Mouse (Mus musculus): ENCODE data around the gene Scrn2. TPM values are rescaled to one million over a fixed set of nuclear protein-coding genes. Genes with fewer than 3 reads are reported as not detected.

The Scrn2 gene
- polyA plus RNA-seq, 2 experiments: 5.7 to 5.8 TPM

GRCm38 (mm10) chr11:97032499-97032898 is 2.8 kb downstream of the Scrn2 start:
- no peaks in the 10 kb centered on the region for H3K36me3 ChIP-seq (replicated peaks; ENCODE audit: control insufficient read depth, insufficient read depth, low read depth)
- H3K27ac ChIP-seq: no peak overlapping the region
- H3K9ac ChIP-seq (replicated peaks): no peak overlapping the region
- DNase-seq (ENCODE audit: low read depth in 3 of 3, low spot score in 3 of 3) (no peak), ATAC-seq (ENCODE audit: insufficient read depth) (no peak)
- no peak overlapping the region for H3K4me3 ChIP-seq (ENCODE audit: insufficient read depth in 1 of 2, low read depth in 2 of 2, low read length in 2 of 2)
- 80% methylated on average over 4 of the region's 4 CpGs for WGBS (ENCODE audit: insufficient replicate concordance)
- no peaks in the 10 kb centered on the region for H3K9me3 ChIP-seq (ENCODE audit: control insufficient read depth, low read length)
- TF ChIP-seq CTCF (IDR thresholded peaks at IDR 0.05; ENCODE audit: low read depth) (no peak), EP300 (IDR thresholded peaks at IDR 0.05; ENCODE audit: low read depth) (no peak)
- H3K4me1 ChIP-seq (replicated peaks; ENCODE audit: control insufficient read depth in 2 of 2, insufficient read depth in 2 of 2, low read length in 1 of 2): peaks cover 0 to 3% of the 10 kb centered on the region in 2 experiments; a peak in 1 of 4 replicates
- H3K4me2 ChIP-seq (ENCODE audit: low read depth): no peak overlapping the region
- no peaks in the 10 kb centered on the region for H3K27me3 ChIP-seq (ENCODE audit: control insufficient read depth, insufficient read depth, low read length)

DNA sequence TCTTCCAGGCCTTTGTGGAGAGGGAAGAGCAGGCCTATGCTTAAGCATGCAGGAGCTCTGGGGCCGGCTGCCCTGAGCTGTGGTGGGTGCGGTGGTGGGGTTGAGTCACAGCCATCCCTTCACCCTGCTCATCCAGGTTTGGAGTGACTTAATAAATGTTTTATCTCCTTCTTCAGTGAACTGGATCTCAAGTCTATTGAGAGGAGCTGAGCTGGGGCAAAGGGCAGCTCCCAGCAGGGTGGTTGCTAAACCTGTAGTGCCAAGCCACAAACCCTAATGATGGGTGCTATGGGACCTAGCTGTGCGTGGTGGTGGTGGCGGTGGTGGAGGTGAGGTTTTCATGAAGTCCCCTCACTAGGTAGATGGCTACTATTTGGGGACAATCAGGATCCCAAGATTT is 4.0 kb downstream of the Scrn2 start:
- 79% methylated on average over 4 of the region's 4 CpGs for WGBS (ENCODE audit: insufficient replicate concordance)
- no peaks in the 10 kb centered on the region for H3K27me3 ChIP-seq (ENCODE audit: control insufficient read depth, insufficient read depth, low read length)
- H3K4me2 ChIP-seq (ENCODE audit: low read depth): no peak overlapping the region
- no peak overlapping the region for H3K4me3 ChIP-seq (ENCODE audit: insufficient read depth in 1 of 2, low read depth in 2 of 2, low read length in 2 of 2)
- DNase-seq (ENCODE audit: low read depth in 3 of 3, low spot score in 3 of 3) (no peak), ATAC-seq (ENCODE audit: insufficient read depth) (no peak)
- TF ChIP-seq EP300 (IDR thresholded peaks at IDR 0.05; ENCODE audit: low read depth) (no peak), CTCF (IDR thresholded peaks at IDR 0.05; ENCODE audit: low read depth) (no peak)
- H3K27ac ChIP-seq: no peak overlapping the region
- no peak overlapping the region for H3K9ac ChIP-seq (replicated peaks)
- no peaks in the 10 kb centered on the region for H3K36me3 ChIP-seq (replicated peaks; ENCODE audit: control insufficient read depth, insufficient read depth, low read depth)
- peaks cover 0 to 3% of the 10 kb centered on the region in 2 experiments; a peak in 1 of 4 replicates for H3K4me1 ChIP-seq (replicated peaks; ENCODE audit: control insufficient read depth in 2 of 2, insufficient read depth in 2 of 2, low read length in 1 of 2)
- no peaks in the 10 kb centered on the region for H3K9me3 ChIP-seq (ENCODE audit: control insufficient read depth, low read length)

GRCm38 (mm10) chr11:97036141-97036540 is 6.4 kb downstream of the Scrn2 start:
- Histone ChIP-seq H3K27ac (no peak overlapping the region), H3K4me2 (ENCODE audit: low read depth) (no peak overlapping the region), H3K9me3 (ENCODE audit: control insufficient read depth, low read length) (no peaks in the 10 kb centered on the region), H3K4me1 (replicated peaks; ENCODE audit: control insufficient read depth in 2 of 2, insufficient read depth in 2 of 2, low read length in 1 of 2) (peaks cover 2 to 6% of the 10 kb centered on the region in 2 experiments; a peak in 3 of 4 replicates), H3K36me3 (replicated peaks; ENCODE audit: control insufficient read depth, insufficient read depth, low read depth) (no peaks in the 10 kb centered on the region), H3K9ac (replicated peaks) (no peak overlapping the region), H3K4me3 (ENCODE audit: insufficient read depth in 1 of 2, low read depth in 2 of 2, low read length in 2 of 2) (no peak overlapping the region), H3K27me3 (ENCODE audit: control insufficient read depth, insufficient read depth, low read length) (no peaks in the 10 kb centered on the region)
- DNase-seq (ENCODE audit: low read depth in 3 of 3, low spot score in 3 of 3): no peak
- WGBS (ENCODE audit: insufficient replicate concordance): 65% methylated on average over 5 of the region's 5 CpGs
- TF ChIP-seq EP300 (IDR thresholded peaks at IDR 0.05; ENCODE audit: low read depth): no peak
- TF ChIP-seq CTCF (IDR thresholded peaks at IDR 0.05; ENCODE audit: low read depth): no peak
- no peak for ATAC-seq (ENCODE audit: insufficient read depth)

DNA sequence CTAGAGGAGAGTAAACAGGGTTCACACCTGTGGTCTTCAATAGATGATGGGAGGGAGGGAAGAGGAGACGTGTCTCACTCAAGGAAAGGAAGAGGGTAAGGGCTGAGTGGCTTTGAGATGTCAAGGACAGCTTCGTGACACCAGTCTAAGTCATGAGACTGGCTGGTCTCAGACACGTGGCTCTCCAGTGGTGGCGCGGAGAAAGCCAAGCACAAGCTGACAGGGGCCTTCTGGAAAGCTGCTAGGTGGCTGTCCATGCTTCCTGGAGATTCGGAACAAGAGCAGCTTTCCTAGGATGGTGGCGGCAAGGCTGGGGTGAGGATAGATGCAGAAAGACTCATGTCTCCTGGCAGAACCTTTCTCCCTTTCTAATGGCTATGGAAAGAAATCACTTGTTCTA is 9.1 kb downstream of the Scrn2 start:
- Histone ChIP-seq H3K27me3 (ENCODE audit: control insufficient read depth, insufficient read depth, low read length) (no peaks in the 10 kb centered on the region), H3K9ac (replicated peaks) (no peak overlapping the region), H3K4me3 (ENCODE audit: insufficient read depth in 1 of 2, low read depth in 2 of 2, low read length in 2 of 2) (no peak overlapping the region), H3K36me3 (replicated peaks; ENCODE audit: control insufficient read depth, insufficient read depth, low read depth) (no peaks in the 10 kb centered on the region), H3K27ac (no peak overlapping the region), H3K4me2 (ENCODE audit: low read depth) (no peak overlapping the region), H3K9me3 (ENCODE audit: control insufficient read depth, low read length) (no peaks in the 10 kb centered on the region), H3K4me1 (replicated peaks; ENCODE audit: control insufficient read depth in 2 of 2, insufficient read depth in 2 of 2, low read length in 1 of 2) (peaks cover 9 to 12% of the 10 kb centered on the region in 2 experiments)
- no peak for ATAC-seq (ENCODE audit: insufficient read depth)
- 59% methylated on average over 7 of the region's 7 CpGs for WGBS (ENCODE audit: insufficient replicate concordance)
- TF ChIP-seq CTCF (IDR thresholded peaks at IDR 0.05; ENCODE audit: low read depth) (no peak), EP300 (IDR thresholded peaks at IDR 0.05; ENCODE audit: low read depth) (no peak)
- DNase-seq (ENCODE audit: low read depth in 3 of 3, low spot score in 3 of 3): no peak

GRCm38 (mm10) chr11:97040301-97041021 is 10.7 kb downstream of the Scrn2 start:
- H3K4me1 ChIP-seq (replicated peaks; ENCODE audit: control insufficient read depth in 2 of 2, insufficient read depth in 2 of 2, low read length in 1 of 2): peaks cover 9 to 12% of the 10 kb centered on the region in 2 experiments
- peak overlapping the region; percentile 62 for H3K9ac ChIP-seq (replicated peaks)
- ATAC-seq (ENCODE audit: insufficient read depth) (no peak), DNase-seq (ENCODE audit: low read depth in 3 of 3, low spot score in 3 of 3) (no peak)
- H3K4me2 ChIP-seq (ENCODE audit: low read depth): peak overlapping the region; percentile 89
- no peaks in the 10 kb centered on the region for H3K27me3 ChIP-seq (ENCODE audit: control insufficient read depth, insufficient read depth, low read length)
- H3K27ac ChIP-seq: no peak overlapping the region
- H3K36me3 ChIP-seq (replicated peaks; ENCODE audit: control insufficient read depth, insufficient read depth, low read depth): no peaks in the 10 kb centered on the region
- peak overlapping the region; percentile 72 to 87 for H3K4me3 ChIP-seq (ENCODE audit: insufficient read depth in 1 of 2, low read depth in 2 of 2, low read length in 2 of 2)
- no peaks in the 10 kb centered on the region for H3K9me3 ChIP-seq (ENCODE audit: control insufficient read depth, low read length)
- TF ChIP-seq EP300 (IDR thresholded peaks at IDR 0.05; ENCODE audit: low read depth) (no peak), CTCF (IDR thresholded peaks at IDR 0.05; ENCODE audit: low read depth) (no peak)
- WGBS (ENCODE audit: insufficient replicate concordance): 32% methylated on average over 12 of the region's 12 CpGs

Data from liver, embryonic 14.5 days (tissue).